Mouse (Mus musculus): ENCODE results near the gene Farp1. TPM values are rescaled to one million over a fixed set of nuclear protein-coding genes. Genes with fewer than 3 reads are reported as not detected.
A peak's percentile ranks its signal among the peaks of the same experiment; 100 is the strongest.

The Farp1 gene
- 0.38 to 4.8 TPM (median 1.9 TPM) in 3 replicates for total RNA-seq (2017)

DNA sequence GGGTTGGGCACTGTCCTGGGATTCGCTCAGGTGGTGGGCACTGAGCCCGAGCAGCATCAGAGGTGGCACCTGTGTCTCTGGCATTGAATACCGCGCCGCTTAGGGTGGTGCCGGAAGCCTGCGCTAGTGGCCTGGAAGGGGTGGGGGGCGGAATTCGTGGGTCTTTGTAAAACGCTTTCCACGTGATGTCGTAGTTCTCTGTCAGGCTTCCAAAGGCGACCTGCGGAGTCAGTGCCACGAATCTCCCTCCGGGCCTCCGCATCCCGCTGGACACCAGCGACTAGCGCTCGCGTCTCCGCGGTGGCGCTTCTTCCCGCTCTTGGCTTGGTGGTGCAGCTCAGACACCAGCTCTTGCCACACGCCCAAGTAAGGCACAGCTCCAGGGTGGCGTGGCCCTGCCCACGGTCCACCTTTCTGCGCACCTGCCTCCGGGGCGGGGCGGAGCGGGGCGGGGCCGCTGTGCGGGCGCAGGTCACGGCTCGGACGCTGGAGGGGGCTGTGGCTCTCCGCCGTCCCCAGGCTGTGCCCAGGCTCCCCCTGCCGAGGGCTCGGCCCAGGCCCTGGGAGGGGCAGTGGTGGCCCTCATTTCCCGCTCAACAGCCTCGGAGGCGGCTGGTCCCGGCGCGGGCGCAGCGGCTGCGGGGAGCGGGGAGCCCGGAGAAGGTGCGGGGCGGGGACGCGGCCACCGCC is at the start of gene Farp1:
TSS of gene Farp1 (plus strand) at position 228 of the 690 bp plus-strand sequence.
- peak; percentile 44; the same call in 1 of the 2 replicates for ATAC-seq (replicated peaks; ENCODE audit: insufficient number of reproducible peaks, low FRiP score, low TSS enrichment, poor library complexity, severe bottlenecking)

DNA sequence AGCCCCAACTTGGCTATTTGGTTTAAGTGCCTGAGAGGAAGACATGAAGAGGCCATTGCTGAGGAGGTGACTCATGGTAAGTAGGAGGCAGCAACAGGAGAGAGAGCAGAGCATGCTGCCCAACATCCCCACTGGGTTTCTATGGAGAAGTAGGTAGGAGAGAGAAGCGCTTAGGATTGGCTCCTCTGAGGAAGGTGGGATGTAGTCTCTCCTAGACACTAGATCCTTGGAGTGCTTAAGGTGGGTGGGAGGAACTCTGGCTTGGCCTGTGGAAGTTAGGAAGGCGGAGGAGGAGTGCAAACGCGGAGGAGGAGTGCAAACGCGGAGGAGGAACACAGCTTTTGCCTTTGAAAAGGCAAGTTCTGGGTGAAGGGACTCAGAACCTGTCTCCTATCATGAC is 45.9 kb upstream of the Farp1 start:
- no peak for ATAC-seq (replicated peaks; ENCODE audit: insufficient number of reproducible peaks, low FRiP score, low TSS enrichment, poor library complexity, severe bottlenecking)

DNA sequence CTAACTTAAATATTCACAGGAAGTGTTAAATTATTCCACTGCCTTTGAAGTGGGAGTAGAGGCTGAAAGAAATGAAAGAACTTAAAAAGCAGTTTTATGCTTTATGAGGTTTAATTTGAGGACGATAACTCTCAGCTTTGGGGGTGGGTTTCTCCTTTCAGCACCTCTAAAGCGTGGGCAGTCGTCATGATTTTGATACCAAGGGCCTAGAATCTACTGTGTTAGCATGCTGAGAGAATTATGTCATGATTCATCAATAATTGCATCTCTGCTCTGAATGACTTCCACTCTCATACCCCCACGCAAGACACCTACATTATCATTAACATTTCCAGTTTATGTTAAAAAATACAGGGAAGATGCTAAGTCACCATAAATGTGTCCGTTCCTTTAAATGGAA is 37.3 kb upstream of the Farp1 start:
- no peak for ATAC-seq (replicated peaks; ENCODE audit: insufficient number of reproducible peaks, low FRiP score, low TSS enrichment, poor library complexity, severe bottlenecking)

DNA sequence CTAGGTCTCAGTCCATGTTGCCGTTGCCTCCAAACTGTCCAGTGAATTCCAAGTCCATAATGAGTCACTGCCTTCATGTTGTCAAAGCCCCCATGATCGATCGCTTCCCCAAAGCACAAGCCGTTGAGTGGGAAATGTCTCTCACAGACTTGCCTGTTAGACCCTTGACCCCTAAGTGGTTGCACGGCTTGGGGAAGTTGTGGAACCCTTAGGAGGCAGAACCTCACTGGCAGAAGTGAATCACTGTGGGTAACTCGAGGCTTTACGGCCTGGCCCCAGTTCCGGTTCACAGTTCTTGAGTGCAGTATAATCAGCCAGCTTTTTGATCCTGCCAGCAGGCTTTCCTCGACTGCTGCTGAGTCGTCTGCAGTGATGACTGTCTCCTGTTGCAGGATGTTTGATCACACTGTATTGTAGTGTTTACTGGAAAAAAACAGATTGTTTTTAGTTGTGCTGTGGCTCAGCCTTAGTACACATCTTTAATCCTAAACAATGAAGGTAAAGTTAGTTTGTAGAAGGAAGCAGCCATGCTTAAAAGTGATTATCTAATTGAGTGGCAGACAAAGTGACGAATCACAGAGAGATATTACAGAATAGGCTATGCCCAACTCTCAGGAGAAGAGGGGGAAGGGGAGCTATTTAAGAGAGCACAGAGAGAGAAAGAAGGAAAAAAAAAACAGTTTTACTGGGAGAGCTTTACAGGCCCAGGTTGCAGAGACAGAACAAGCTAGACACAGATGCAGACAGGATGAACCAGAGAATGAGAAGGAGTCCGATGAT is 34.2 kb upstream of the Farp1 start:
- no peak for ATAC-seq (replicated peaks; ENCODE audit: insufficient number of reproducible peaks, low FRiP score, low TSS enrichment, poor library complexity, severe bottlenecking)

DNA sequence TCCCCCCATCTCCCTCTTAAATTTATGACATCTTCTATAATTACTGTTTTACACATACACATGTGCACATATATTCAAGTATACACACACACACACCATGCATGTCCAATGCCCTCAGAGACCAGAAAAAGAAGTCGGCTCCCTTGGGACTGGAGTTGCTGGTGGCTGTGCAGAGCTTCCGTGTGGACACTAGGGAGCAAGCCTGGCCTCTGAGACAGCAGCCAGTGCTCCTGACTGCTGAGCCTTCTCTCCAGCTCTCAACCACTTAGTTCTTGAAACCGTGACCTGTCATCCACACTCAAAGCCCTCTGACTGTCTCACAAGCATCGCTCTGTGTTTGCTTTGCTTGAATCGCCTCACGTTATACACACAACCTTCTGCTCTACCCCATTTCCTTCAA is 29.4 kb upstream of the Farp1 start:
- no peak for ATAC-seq (replicated peaks; ENCODE audit: insufficient number of reproducible peaks, low FRiP score, low TSS enrichment, poor library complexity, severe bottlenecking)

DNA sequence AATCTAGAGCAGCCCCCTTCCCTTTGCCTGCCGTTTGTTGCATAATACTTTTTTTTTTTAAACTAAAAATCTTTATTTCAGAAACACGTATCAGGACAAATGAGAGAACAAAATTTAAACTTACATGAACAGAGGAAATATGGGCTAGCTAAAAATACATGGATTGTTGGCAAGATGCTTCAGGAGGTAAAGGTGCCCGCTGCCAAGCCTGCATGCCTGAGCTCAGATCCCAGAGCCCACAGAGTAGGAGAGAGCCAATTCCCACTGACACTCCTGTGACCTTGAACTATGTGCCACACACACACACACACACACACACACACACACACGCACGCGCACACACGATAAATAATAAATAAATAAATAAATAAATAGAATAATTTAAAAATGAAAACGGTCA is 29.0 kb upstream of the Farp1 start:
- no peak for ATAC-seq (replicated peaks; ENCODE audit: insufficient number of reproducible peaks, low FRiP score, low TSS enrichment, poor library complexity, severe bottlenecking)

DNA sequence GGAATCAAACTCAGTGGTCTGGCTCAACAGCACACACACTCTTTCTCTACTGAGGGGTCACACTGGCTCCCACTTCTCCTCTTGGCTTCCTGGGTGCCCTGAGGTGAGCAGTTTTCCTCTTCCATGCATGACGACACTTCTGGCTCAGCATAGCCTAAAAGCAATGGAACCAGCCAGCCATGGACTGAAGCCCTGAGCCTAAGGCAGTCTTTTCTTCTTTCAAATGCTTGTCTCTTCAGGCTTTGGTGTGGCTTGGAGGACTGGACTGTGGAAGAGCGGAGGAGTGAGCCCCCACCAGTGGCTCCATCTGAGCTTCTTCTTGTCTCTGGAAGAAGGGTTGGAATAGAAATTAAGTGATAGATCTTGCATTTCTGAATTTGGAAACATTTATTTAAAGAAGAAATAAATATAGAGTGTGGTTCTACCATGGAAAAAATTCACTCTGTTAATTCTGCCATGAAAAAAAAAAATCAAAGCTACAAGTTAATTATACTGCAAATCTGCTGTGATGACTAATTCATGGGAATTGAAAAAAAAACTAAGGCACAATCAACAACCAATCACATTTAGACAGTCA is 19.8 kb upstream of the Farp1 start:
- no peak for ATAC-seq (replicated peaks; ENCODE audit: insufficient number of reproducible peaks, low FRiP score, low TSS enrichment, poor library complexity, severe bottlenecking)

DNA sequence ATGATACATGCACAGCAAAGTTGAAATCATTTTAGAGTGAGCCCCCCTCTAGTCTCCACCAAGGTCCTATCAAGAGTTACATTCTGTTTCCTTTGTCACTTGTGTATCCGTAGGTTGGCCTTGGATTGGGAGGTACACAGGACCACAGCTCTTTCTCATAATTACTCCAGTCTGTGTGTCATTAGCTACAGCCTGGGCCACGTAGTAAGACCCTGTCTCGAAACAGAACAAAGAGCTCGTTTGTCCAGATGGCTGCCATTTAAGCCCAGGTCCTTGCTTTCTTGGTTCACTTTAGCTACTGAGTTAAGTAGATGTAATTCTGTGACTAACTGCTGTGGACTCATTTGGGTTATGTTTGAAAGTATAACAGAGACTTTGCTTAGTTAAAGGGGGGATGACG is 12.6 kb upstream of the Farp1 start:
- ATAC-seq (replicated peaks; ENCODE audit: insufficient number of reproducible peaks, low FRiP score, low TSS enrichment, poor library complexity, severe bottlenecking) = no peak

DNA sequence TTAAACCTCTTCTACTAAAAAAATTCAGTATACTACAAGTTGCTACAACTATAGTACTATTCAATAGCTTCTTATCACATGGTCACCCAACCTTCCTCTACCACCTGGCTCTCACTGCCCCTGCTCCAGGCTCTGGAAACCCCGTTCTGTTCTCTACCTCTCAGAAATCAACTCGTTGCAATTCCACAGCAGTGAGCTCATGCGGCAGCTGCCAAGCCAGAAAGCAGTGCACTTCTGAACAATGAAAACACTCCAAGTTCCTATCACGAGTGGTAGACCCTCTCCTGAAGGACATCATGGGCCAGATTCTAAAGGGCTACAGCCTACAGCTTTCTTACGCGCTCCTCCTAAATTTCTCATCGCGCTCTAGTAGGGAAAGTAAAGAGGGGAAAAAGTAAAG is 9.6 kb upstream of the Farp1 start:
- no peak for ATAC-seq (replicated peaks; ENCODE audit: insufficient number of reproducible peaks, low FRiP score, low TSS enrichment, poor library complexity, severe bottlenecking)

DNA sequence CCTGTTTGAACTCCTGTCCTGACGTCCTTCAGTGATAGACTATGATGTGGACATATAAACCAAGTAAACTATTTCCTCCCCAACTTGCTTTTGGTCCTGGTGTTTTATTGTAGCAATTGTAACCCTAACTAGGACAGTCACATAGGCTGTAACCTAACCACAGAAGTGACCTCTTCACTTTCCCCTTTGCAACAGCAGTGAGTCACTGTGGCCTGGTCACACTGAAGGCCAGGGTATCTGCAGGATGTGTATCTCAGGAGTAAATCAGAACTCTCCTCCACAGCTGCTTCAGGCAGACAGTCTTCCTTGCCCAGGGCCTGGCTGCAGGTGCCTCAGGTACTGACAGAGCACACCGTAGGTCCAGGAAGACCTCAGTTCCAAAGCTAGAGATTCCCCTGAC is 3.6 kb upstream of the Farp1 start:
- no peak for ATAC-seq (replicated peaks; ENCODE audit: insufficient number of reproducible peaks, low FRiP score, low TSS enrichment, poor library complexity, severe bottlenecking)

DNA sequence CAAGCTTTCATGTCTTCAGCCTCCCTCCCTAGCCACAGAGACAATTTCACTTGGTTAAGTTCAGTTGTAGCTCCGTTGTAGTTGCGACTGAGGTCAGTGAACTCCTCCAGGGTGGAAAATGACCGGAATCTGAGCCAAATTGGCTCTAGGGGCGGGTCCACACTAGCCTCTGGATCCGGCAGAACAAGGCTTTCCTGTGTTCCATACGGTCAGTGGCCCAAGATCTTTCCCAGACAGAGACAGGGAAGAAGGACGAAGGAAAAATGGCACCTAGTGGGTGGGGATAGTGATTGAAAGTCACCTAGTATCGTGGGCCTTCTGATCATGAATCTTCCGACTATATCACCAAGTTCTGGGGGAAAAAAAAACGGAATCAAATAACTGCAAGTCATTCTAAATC is 475 bp upstream of the Farp1 start:
- no peak for ATAC-seq (replicated peaks; ENCODE audit: insufficient number of reproducible peaks, low FRiP score, low TSS enrichment, poor library complexity, severe bottlenecking)

DNA sequence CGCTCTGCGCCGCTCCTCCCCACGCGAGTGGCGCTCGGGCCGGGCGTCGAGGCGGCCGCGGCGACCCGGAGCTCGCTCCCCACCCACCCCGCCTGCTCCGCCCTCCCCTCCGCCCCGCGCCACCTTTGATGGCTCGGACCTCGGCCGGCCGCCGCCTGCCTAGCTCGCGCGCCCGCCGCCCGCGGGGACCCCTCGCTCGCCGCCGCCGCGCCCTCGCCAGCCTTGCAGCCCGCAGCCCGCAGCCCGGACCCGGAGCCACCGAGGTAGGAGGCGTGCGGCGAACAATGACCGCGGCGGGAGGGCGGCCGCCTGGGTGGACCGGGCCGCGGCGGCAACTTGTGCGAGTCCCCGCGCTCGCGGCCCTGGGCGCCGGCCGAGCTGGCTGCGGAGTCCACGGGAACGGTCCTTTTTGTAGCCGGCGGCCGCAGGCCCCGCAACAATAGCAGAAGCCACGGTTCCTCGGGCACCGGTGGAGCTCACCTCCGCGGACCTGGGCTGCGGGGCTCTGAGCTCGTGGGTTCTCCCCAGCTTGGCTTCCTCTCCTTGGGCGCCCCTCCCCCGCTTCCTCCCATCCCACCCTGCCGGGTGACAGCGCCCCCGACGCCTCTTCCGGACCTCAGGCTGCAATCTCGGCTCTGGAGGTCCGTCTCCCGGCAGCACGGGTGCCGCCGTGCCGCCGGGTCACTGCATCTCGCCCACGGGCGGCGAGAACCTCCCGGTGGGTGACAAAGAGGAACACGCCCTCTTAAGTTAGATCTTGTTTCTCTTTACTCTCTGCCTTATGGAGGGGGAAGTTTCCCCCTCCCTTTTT is 868 bp downstream of the Farp1 start:
- no peak for ATAC-seq (replicated peaks; ENCODE audit: insufficient number of reproducible peaks, low FRiP score, low TSS enrichment, poor library complexity, severe bottlenecking)

DNA sequence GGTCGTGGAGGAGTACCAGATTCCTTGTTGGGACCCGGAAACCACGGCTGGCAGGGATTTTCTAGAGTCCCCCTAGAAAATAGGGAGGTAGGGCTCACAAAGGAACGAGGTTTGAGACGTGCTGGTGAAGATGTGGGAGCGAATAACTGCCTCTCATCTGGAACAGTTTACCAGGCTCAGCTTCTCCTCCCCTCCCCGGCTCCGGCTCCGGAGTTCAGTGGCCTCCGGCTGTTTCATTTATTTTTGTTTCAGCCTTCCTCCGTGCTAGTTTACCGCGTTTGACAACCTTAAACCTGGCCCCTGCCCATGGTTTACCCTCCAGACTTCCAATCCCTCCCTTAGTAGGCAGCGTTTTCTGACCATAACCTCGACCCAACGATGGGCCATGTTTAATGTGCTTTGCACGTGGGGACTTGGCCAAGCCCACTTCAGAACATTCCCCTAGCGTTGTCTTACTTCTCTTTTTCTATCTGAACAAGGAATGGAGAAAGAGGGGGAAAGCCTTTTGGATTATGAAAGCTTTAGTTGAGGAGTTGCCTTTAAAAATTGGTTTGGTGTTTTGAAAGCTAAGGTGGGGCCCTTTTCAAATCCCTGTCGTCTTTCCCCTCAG is 1.7 kb downstream of the Farp1 start:
- ATAC-seq (replicated peaks; ENCODE audit: insufficient number of reproducible peaks, low FRiP score, low TSS enrichment, poor library complexity, severe bottlenecking) = no peak

DNA sequence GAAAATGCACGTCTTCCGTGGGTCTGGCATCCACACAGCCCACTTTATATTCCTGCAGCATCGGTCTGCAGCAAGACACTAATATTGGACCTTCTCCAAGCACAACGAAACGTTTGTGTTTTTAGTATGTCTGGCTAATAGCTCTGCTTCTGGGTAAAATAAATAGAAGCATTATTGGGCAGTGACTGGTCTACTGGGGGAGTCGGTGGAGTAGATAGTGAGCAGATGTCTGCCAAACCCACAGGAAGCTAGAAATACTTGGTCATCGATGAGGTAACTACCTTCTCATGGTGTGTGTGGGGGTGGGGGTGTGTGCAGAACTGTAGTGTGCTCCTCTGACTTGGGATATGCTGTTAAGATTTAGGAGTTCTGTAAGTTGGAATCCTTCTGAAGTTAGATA is 2.3 kb downstream of the Farp1 start:
- ATAC-seq (replicated peaks; ENCODE audit: insufficient number of reproducible peaks, low FRiP score, low TSS enrichment, poor library complexity, severe bottlenecking) = no peak

DNA sequence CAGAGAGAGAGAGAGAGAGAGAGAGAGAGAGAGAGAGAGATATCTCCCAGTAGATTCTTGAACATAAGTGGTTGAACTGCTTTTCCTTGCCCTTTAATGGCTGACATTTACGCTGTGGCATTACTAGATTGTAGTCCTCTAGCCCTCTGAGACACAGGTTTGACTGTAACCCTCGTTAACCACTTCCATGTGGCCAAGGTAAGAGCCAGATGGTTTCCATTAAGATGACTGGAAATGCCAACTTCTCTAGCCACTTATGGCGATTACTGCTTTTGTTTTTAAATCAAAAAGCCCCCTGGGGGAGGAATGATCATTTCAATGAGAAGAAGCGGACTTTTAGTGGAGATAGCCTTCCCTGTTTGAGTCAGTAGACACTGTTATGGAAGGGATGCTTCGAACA is 3.7 kb downstream of the Farp1 start:
- no peak for ATAC-seq (replicated peaks; ENCODE audit: insufficient number of reproducible peaks, low FRiP score, low TSS enrichment, poor library complexity, severe bottlenecking)

DNA sequence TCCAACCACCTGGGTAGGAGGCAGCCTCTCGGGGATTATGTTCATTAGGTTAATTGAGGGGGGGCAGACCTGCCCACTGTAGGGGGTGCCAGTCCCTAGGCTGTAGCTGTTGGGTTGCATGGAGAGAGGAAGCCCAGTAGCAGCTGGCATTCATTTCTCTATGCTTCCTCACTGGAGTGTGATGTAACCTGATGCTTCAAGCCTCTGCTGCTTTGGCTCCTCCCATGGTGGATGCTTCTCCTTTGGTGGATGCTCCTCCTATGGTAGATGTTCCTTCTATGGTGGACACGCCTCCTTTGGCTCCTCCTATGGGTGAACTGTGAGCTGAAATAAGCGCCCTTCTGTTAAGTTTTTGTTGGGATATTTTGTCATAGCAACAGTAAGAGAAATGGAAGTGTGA is 9.1 kb downstream of the Farp1 start:
- ATAC-seq (replicated peaks; ENCODE audit: insufficient number of reproducible peaks, low FRiP score, low TSS enrichment, poor library complexity, severe bottlenecking) = no peak

DNA sequence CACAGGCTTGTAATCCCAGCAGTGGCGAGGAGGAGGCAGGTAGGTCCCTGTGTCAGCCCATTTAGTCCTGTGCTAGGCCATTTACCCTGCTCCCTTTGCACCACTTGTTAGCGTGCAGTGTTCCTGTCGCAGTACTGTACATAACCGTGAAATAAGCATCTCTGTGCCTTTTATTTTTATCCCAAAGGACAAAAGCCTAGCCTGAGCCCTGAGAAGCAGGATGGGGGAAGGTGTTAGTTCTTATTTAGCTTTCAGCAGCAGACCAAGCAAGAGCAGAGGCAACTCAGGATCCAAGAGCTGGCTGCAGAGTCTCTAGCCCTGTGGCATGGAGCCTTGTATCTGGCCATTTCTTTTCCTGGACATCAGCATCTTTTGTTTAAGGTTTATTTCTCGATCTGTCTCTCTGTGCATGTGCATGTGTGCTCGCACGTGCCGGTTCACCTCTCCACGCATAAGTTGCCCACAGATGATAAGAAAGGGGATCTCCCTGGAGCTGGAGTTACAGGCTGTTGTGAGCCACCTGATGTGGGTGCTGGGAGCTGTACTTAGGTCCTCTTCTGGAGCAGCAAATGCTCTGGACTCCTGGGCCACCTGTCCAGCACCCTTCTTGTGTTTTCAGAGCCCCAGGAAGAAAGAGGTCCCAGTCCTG is 11.4 kb downstream of the Farp1 start:
- ATAC-seq (replicated peaks; ENCODE audit: insufficient number of reproducible peaks, low FRiP score, low TSS enrichment, poor library complexity, severe bottlenecking) = no peak

DNA sequence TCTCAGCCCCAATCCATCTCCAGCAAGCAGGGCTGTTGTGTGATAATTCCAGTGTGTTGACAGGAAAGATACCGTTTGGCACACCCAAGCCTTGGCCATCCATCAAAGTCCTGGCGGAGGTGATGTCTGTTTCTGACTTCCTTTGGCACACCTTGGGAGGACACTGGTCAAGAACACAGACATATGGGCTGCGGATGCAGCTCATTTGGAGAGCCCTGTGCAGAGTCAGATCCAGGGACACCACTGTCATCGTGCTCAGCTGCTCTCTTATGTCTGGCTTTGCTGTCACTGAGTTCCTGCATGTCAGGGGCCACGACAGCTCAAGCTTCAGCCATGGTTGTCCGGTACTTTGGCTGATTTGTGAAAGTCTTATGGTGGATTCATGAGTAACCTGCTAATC is 12.8 kb downstream of the Farp1 start:
- ATAC-seq (replicated peaks; ENCODE audit: insufficient number of reproducible peaks, low FRiP score, low TSS enrichment, poor library complexity, severe bottlenecking) = no peak
